Mouse (Mus musculus) CH12.LX (cell line): ENCODE measurements at regions not wholly inside any gene's neighbourhood (a gene's known extent, or its start where the extent isn't known, plus 50 kb on each side); places are given as distances from the start of the nearest gene placed in this dataset.

Source experiments
- DNase-seq: peaks from one replicate; pipeline ENCODE4 v3.0.0-alpha.2; 2013; ENCODE audit errors: extremely low read depth
- H3K27ac ChIP-seq: 2 replicates; pipeline ENCODE4 v1.5.1; 2012; ENCODE audit warnings: low read depth, mild to moderate bottlenecking, control low read depth, moderate library complexity; ENCODE audit not compliant: insufficient read depth
- H3K27me3 ChIP-seq: replicated peaks from 2 replicates; pipeline ENCODE3; 2012; ENCODE audit warnings: inconsistent platforms
- H3K36me3 ChIP-seq, 2 experiments: replicated peaks in 1 of 2; 2 replicates each; pipeline versions ENCODE3 to v1.6.1; 2012; ENCODE audit warnings: inconsistent platforms in 1 of 2, low read length in 1 of 2, mild to moderate bottlenecking in 1 of 2, mixed read lengths in 1 of 2, moderate library complexity in 1 of 2; ENCODE audit not compliant: control insufficient read depth in 1 of 2, insufficient read depth in 1 of 2
- H3K4me1 ChIP-seq, 2 experiments: 2 replicates each; pipeline ENCODE4 v1.6.1; 2012; ENCODE audit warnings: inconsistent platforms in 1 of 2, moderate library complexity in 1 of 2; ENCODE audit not compliant: insufficient read depth in 2 of 2, control insufficient read depth in 1 of 2
- H3K4me2 ChIP-seq: 2 replicates; pipeline ENCODE4 v1.6.1; 2012; ENCODE audit warnings: low read depth, mild to moderate bottlenecking, control low read depth; ENCODE audit not compliant: poor library complexity, insufficient read depth, severe bottlenecking
- H3K4me3 ChIP-seq, 3 experiments: fragments of 150-350 bp in 1 of 3; sonication (generic) in 1 of 3; replicated peaks in 1 of 3; 2 replicates each; pipeline versions ENCODE3 to v1.5.1; 2011 to 2012; ENCODE audit warnings: low read depth in 2 of 3, low read length in 2 of 3, mild to moderate bottlenecking in 2 of 3, moderate library complexity in 2 of 3, control low read depth in 1 of 3, improper control_type of control experiment in 1 of 3, inconsistent platforms in 1 of 3, mixed read lengths in 1 of 3; ENCODE audit not compliant: poor library complexity in 1 of 3
- H3K79me2 ChIP-seq: replicated peaks from 2 replicates; pipeline ENCODE4 v1.6.1; 2012; ENCODE audit warnings: mild to moderate bottlenecking, moderate library complexity; ENCODE audit not compliant: control insufficient read depth, poor library complexity, insufficient read depth, severe bottlenecking; ENCODE audit errors: extremely low read depth
- H3K9ac ChIP-seq: 2 replicates; pipeline ENCODE4 v1.6.1; 2012; ENCODE audit warnings: low read depth, mild to moderate bottlenecking, control low read depth, moderate library complexity; ENCODE audit not compliant: insufficient read depth
- H3K9me3 ChIP-seq: replicated peaks from 2 replicates; pipeline ENCODE3; 2012; ENCODE audit warnings: low read length, inconsistent platforms, mixed read lengths
- BHLHE40 ChIP-seq: IDR thresholded peaks from 2 replicates; pipeline ENCODE4 v1.6.1; 2011; ENCODE audit warnings: mild to moderate bottlenecking, low read depth, low read length, improper control_type of control experiment
- CHD2 ChIP-seq: IDR thresholded peaks from 2 replicates; pipeline ENCODE4 v1.6.1; 2011; ENCODE audit warnings: low read length, improper control_type of control experiment
- CTCF ChIP-seq, 2 experiments: IDR thresholded peaks in 1 of 2; conservative IDR thresholded peaks in 1 of 2; 2 replicates each; pipeline ENCODE4 v1.5.1; 2011 to 2012; ENCODE audit warnings: low read depth in 2 of 2, low read length in 2 of 2, improper control_type of control experiment in 1 of 2, inconsistent platforms in 1 of 2, mild to moderate bottlenecking in 1 of 2, moderate library complexity in 1 of 2
- E2F4 ChIP-seq: IDR thresholded peaks from 2 replicates; pipeline ENCODE4 v1.6.1; 2011; ENCODE audit warnings: low read depth, low read length, improper control_type of control experiment; ENCODE audit not compliant: insufficient replicate concordance
- ELF1 ChIP-seq: IDR thresholded peaks from 2 replicates; pipeline ENCODE4 v1.6.1; 2014; ENCODE audit warnings: low read depth, mild to moderate bottlenecking, inconsistent platforms, low read length, improper control_type of control experiment
- GABPA ChIP-seq: IDR thresholded peaks from 2 replicates; pipeline ENCODE4 v1.6.1; 2012; ENCODE audit warnings: low read depth, low read length, improper control_type of control experiment, inconsistent platforms; ENCODE audit not compliant: insufficient replicate concordance
- HCFC1 ChIP-seq: IDR thresholded peaks from 2 replicates; pipeline ENCODE4 v1.6.1; 2012; ENCODE audit warnings: low read depth, mild to moderate bottlenecking, inconsistent platforms, low read length, improper control_type of control experiment
- JUN ChIP-seq: IDR thresholded peaks from 2 replicates; pipeline ENCODE4 v1.6.1; 2011; ENCODE audit warnings: low read depth, mild to moderate bottlenecking, low read length, improper control_type of control experiment, moderate library complexity; ENCODE audit not compliant: insufficient read depth
- JUND ChIP-seq: conservative IDR thresholded peaks from 2 replicates; pipeline ENCODE4 v1.6.1; 2011; ENCODE audit warnings: low read depth, low read length, improper control_type of control experiment
- MAX ChIP-seq: IDR thresholded peaks from 2 replicates; pipeline ENCODE4 v1.6.1; 2011; ENCODE audit warnings: low read length, improper control_type of control experiment
- MAZ ChIP-seq: IDR thresholded peaks from 2 replicates; pipeline ENCODE4 v1.6.1; 2012; ENCODE audit warnings: low read depth, mild to moderate bottlenecking, inconsistent platforms, low read length, improper control_type of control experiment, moderate library complexity
- MXI1 ChIP-seq: IDR thresholded peaks from 2 replicates; pipeline ENCODE4 v1.6.1; 2011; ENCODE audit warnings: mild to moderate bottlenecking, low read depth, low read length, improper control_type of control experiment
- MYC ChIP-seq: IDR thresholded peaks from 2 replicates; pipeline ENCODE4 v1.6.1; 2011; ENCODE audit warnings: low read depth, mild to moderate bottlenecking, improper control_type of control experiment, low read length
- NRF1 ChIP-seq: IDR thresholded peaks from 2 replicates; pipeline ENCODE4 v1.6.1; 2014; ENCODE audit warnings: low read depth, mild to moderate bottlenecking, inconsistent platforms, low read length, improper control_type of control experiment, moderate library complexity
- PAX5 ChIP-seq: IDR thresholded peaks from 2 replicates; pipeline ENCODE4 v1.6.1; 2012; ENCODE audit warnings: low read length, inconsistent platforms, mixed read lengths
- POLR2A ChIP-seq: IDR thresholded peaks from 2 replicates; pipeline ENCODE4 v1.6.1; 2011; ENCODE audit warnings: low read depth, mild to moderate bottlenecking, improper control_type of control experiment, low read length
- POLR2AphosphoS2 ChIP-seq: IDR thresholded peaks from 2 replicates; pipeline ENCODE4 v1.6.1; 2011; ENCODE audit warnings: low read depth, low read length, improper control_type of control experiment
- RAD21 ChIP-seq: IDR thresholded peaks from 2 replicates; pipeline ENCODE4 v1.6.1; 2011; ENCODE audit warnings: low read depth, mild to moderate bottlenecking, low read length, improper control_type of control experiment, moderate library complexity
- RCOR1 ChIP-seq: conservative IDR thresholded peaks from 2 replicates; pipeline ENCODE4 v1.6.1; 2012; ENCODE audit warnings: low read depth, mild to moderate bottlenecking, inconsistent platforms, low read length, improper control_type of control experiment
- SIN3A ChIP-seq: IDR thresholded peaks from 2 replicates; pipeline ENCODE4 v1.6.1; 2012; ENCODE audit warnings: low read length, improper control_type of control experiment, inconsistent platforms
- SMC3 ChIP-seq: IDR thresholded peaks from 2 replicates; pipeline ENCODE4 v1.6.1; 2011; ENCODE audit warnings: low read depth, low read length, improper control_type of control experiment
- TBP ChIP-seq: conservative IDR thresholded peaks from 2 replicates; pipeline ENCODE4 v1.6.1; 2011; ENCODE audit warnings: low read depth, low read length, improper control_type of control experiment
- TCF12 ChIP-seq: IDR thresholded peaks from 2 replicates; pipeline ENCODE4 v1.6.1; 2014; ENCODE audit warnings: low read depth, mild to moderate bottlenecking, inconsistent platforms, low read length, improper control_type of control experiment
- UBTF ChIP-seq: IDR thresholded peaks from 2 replicates; pipeline ENCODE4 v1.6.1; 2012; ENCODE audit warnings: low read depth, mild to moderate bottlenecking, inconsistent platforms, low read length, improper control_type of control experiment, moderate library complexity
- USF1 ChIP-seq: IDR thresholded peaks from 2 replicates; pipeline ENCODE4 v1.6.1; 2014; ENCODE audit warnings: low read depth, mild to moderate bottlenecking, inconsistent platforms, low read length, improper control_type of control experiment
- ZMIZ1 ChIP-seq: IDR thresholded peaks from 2 replicates; pipeline ENCODE4 v1.6.1; 2012; ENCODE audit warnings: low read depth, mild to moderate bottlenecking, inconsistent platforms, low read length, improper control_type of control experiment
- dilution Hi-C: fragments of 300-500 bp; cut with MboI; formaldehyde crosslinking; loops from 2 replicates; pipeline ENCODE4 v1.14.3; 2020; ENCODE audit warnings: low sequenced_read_pairs; ENCODE audit not compliant: extremely low pct_unique_long_range_greater_than_20kb, extremely low pct_ligation_motif_present
- in situ Hi-C: fragments of 300-500 bp; cut with MboI; formaldehyde crosslinking; loops from 3 replicates; pipeline ENCODE4 v1.14.3; 2019; ENCODE audit warnings: low sequenced_read_pairs, low pct_ligation_motif_present, low pct_unique_long_range_greater_than_20kb, mixed read lengths

- dilution Hi-C loops = no loop called here
- no peak overlapping the region for H3K9ac ChIP-seq
- no peak for DNase-seq
- no peaks in the 10 kb centered on the region for H3K79me2 ChIP-seq
- no peak overlapping the region for H3K4me2 ChIP-seq
- H3K9me3 ChIP-seq = peaks cover 4% of the 10 kb centered on the region
- in situ Hi-C loops = no loop called here
- H3K27me3 ChIP-seq = no peaks in the 10 kb centered on the region
- no peak overlapping the region for H3K27ac ChIP-seq
- TF ChIP-seq MXI1 = no peak
- TF ChIP-seq TCF12 = no peak
- no peak for TF ChIP-seq RCOR1
- no peak for TF ChIP-seq BHLHE40
- no peak for TF ChIP-seq MAX
- TF ChIP-seq RAD21 = no peak
- no peak for TF ChIP-seq CTCF (conservative IDR thresholded peaks at IDR 0.05 in 1 of 2, IDR thresholded peaks at IDR 0.05 in 1 of 2; ENCODE audit: low read depth in 2 of 2, low read length in 2 of 2)
- no peak for TF ChIP-seq ZMIZ1
- no peak for TF ChIP-seq USF1
- no peak for TF ChIP-seq TBP
- TF ChIP-seq E2F4 = no peak
- no peak for TF ChIP-seq MAZ
- no peak for TF ChIP-seq NRF1
- TF ChIP-seq POLR2A = no peak
- TF ChIP-seq CHD2 = no peak
- TF ChIP-seq SMC3 = no peak
- no peak for TF ChIP-seq GABPA
- TF ChIP-seq ELF1 = no peak
- no peak for TF ChIP-seq MYC
- no peak for TF ChIP-seq POLR2AphosphoS2
- TF ChIP-seq, all 38 proteins: peak for 0
- Histone ChIP-seq H3K36me3 (no peaks in the 10 kb centered on the region), H3K4me3 (no peak overlapping the region), H3K4me1 (no peaks in the 10 kb centered on the region)
Observed at GRCm38 (mm10) chr4:71229796-71230496, 527.8 kb downstream of the Gm11232 start.

GRCm38 (mm10) chr4:71226653-71227052, 531.1 kb downstream of the Gm11232 start:
- TF ChIP-seq MAX = no peak
- TF ChIP-seq UBTF = no peak
- no peak for TF ChIP-seq E2F4
- no peak for TF ChIP-seq TCF12
- TF ChIP-seq JUND = no peak
- TF ChIP-seq RAD21 = no peak
- TF ChIP-seq ELF1 = no peak
- no peak for TF ChIP-seq MAZ
- no peak for TF ChIP-seq GABPA
- TF ChIP-seq TBP = no peak
- TF ChIP-seq CHD2 = no peak
- no peak for TF ChIP-seq PAX5
- TF ChIP-seq CTCF (conservative IDR thresholded peaks at IDR 0.05 in 1 of 2, IDR thresholded peaks at IDR 0.05 in 1 of 2; ENCODE audit: low read depth in 2 of 2, low read length in 2 of 2) = no peak
- TF ChIP-seq JUN = no peak
- no peak for TF ChIP-seq HCFC1
- TF ChIP-seq SIN3A = no peak
- TF ChIP-seq BHLHE40 = no peak
- DNase-seq = no peak
- Histone ChIP-seq H3K27ac (no peak overlapping the region), H3K9me3 (peaks cover 7% of the 10 kb centered on the region), H3K4me2 (no peak overlapping the region), H3K79me2 (no peaks in the 10 kb centered on the region), H3K9ac (no peak overlapping the region), H3K4me3 (no peak overlapping the region), H3K4me1 (no peaks in the 10 kb centered on the region), H3K36me3 (no peaks in the 10 kb centered on the region), H3K27me3 (no peaks in the 10 kb centered on the region)
- in situ Hi-C loops = no loop called here
- dilution Hi-C loops = no loop called here
